Mouse (Mus musculus) brain, embryonic 14.5 days (tissue): Measurements from ENCODE around the gene Mucl3.

Experiments
- CTCF ChIP-seq: fragments of 200-500 bp; IDR thresholded peaks from 2 replicates; pipeline ENCODE4 v1.5.1; 2012; ENCODE audit warnings: inconsistent platforms, mild to moderate bottlenecking, moderate library complexity, borderline replicate concordance; ENCODE audit not compliant: insufficient read depth, insufficient read length; ENCODE audit errors: extremely low read depth
- POLR2A ChIP-seq: fragments of 200-500 bp; IDR thresholded peaks from 2 replicates; pipeline ENCODE4 v1.6.1; 2012; ENCODE audit warnings: mild to moderate bottlenecking, inconsistent platforms, borderline replicate concordance; ENCODE audit not compliant: poor library complexity, insufficient read depth, insufficient read length, severe bottlenecking; ENCODE audit errors: extremely low read depth

- TF ChIP-seq POLR2A: no peak
- no peak for TF ChIP-seq CTCF
Measured at GRCm38 (mm10) chr17:35591731-35592130, 51.8 kb downstream of the Mucl3 start.
